Mouse (Mus musculus) lung, postnatal 4 days (tissue): ENCODE measurements around the gene Slc45a1.
A peak's percentile ranks its signal among the peaks of the same experiment; 100 is the strongest.

Source experiments
- DNase-seq, 2 experiments: peaks; one replicate each; pipeline ENCODE4 v3.0.0; 2021

Gene Slc45a1

GRCm38 (mm10) chr4:150659926-150660610 is 8.1 kb upstream of the Slc45a1 start:
- DNase-seq = peak in 1 of 2 experiments; percentile 31

- peak in 1 of 2 experiments; percentile 30 for DNase-seq
These were observed 4.5 kb upstream of the Slc45a1 start for GRCm38 (mm10) chr4:150656504-150656903.

- DNase-seq = peak; percentile 90
These were observed 4.0 kb upstream of the Slc45a1 start for GRCm38 (mm10) chr4:150655989-150656388.

GRCm38 (mm10) chr4:150653072-150653599 is 1.2 kb upstream of the Slc45a1 start:
- DNase-seq = no peak

- no peak for DNase-seq
These were observed 2.6 kb downstream of the Slc45a1 start for GRCm38 (mm10) chr4:150649327-150649726.

GRCm38 (mm10) chr4:150644299-150644698 is 7.7 kb downstream of the Slc45a1 start:
- DNase-seq = no peak

GRCm38 (mm10) chr4:150636635-150637034 is 15.3 kb downstream of the Slc45a1 start:
- DNase-seq = no peak

- DNase-seq = no peak
These were observed 16.4 kb downstream of the Slc45a1 start for GRCm38 (mm10) chr4:150635568-150635967.

- DNase-seq = no peak
These were observed 22.7 kb downstream of the Slc45a1 start for GRCm38 (mm10) chr4:150629266-150629665.

GRCm38 (mm10) chr4:150625951-150626732 is 25.8 kb downstream of the Slc45a1 start:
- peak; percentile 65 to 82 for DNase-seq

GRCm38 (mm10) chr4:150625425-150625824 is 26.5 kb downstream of the Slc45a1 start:
- DNase-seq = peak; percentile 60 to 82

- DNase-seq = no peak
These were observed 27.0 kb downstream of the Slc45a1 start for GRCm38 (mm10) chr4:150624933-150625332.

- DNase-seq = no peak
These were observed 27.7 kb downstream of the Slc45a1 start for GRCm38 (mm10) chr4:150624214-150624823.

- no peak for DNase-seq
These were observed 29.3 kb downstream of the Slc45a1 start for GRCm38 (mm10) chr4:150622641-150623040.

- no peak for DNase-seq
These were observed 33.0 kb downstream of the Slc45a1 start for GRCm38 (mm10) chr4:150619011-150619410.

GRCm38 (mm10) chr4:150616841-150617240 is 35.1 kb downstream of the Slc45a1 start:
- DNase-seq = no peak

GRCm38 (mm10) chr4:150616029-150616420 is 35.9 kb downstream of the Slc45a1 start:
- peak; percentile 57 to 77 for DNase-seq

- DNase-seq = no peak
These were observed 36.5 kb downstream of the Slc45a1 start for GRCm38 (mm10) chr4:150615251-150616028.

GRCm38 (mm10) chr4:150613715-150614114 is 38.3 kb downstream of the Slc45a1 start:
- DNase-seq = no peak

- no peak for DNase-seq
These were observed 43.3 kb downstream of the Slc45a1 start for GRCm38 (mm10) chr4:150608670-150609069.

- DNase-seq = no peak
These were observed 45.4 kb downstream of the Slc45a1 start for GRCm38 (mm10) chr4:150606449-150607161.

GRCm38 (mm10) chr4:150605804-150606203 is 46.2 kb downstream of the Slc45a1 start:
- no peak for DNase-seq
